Mouse (Mus musculus) midbrain, embryonic 16.5 days (tissue): Measurements from ENCODE around the gene Cacna1e. TPM values are rescaled to one million over a fixed set of nuclear protein-coding genes. Genes with fewer than 3 reads are reported as not detected.

Source experiments
- ATAC-seq: fragments of 200-750 bp; cut with Nextera tagmentation; 2 replicates; pipeline ENCODE4 v1.8.0; 2017; ENCODE audit warnings: moderate TSS enrichment
- H3K27ac ChIP-seq: fragments of 300-500 bp; sonication (generic); 2 replicates; pipeline ENCODE4 v1.5.1; 2014; ENCODE audit warnings: mild to moderate bottlenecking, low read length, mixed read lengths
- H3K27me3 ChIP-seq: fragments of 300-500 bp; sonication (generic); 2 replicates; pipeline ENCODE4 v1.6.1; 2014; ENCODE audit warnings: low read depth, low read length, mixed read lengths; ENCODE audit not compliant: control insufficient read depth, insufficient read depth
- H3K36me3 ChIP-seq: fragments of 300-500 bp; sonication (generic); 2 replicates; pipeline ENCODE4 v1.6.1; 2014; ENCODE audit warnings: mild to moderate bottlenecking, low read length, moderate library complexity, mixed read lengths; ENCODE audit not compliant: control insufficient read depth, insufficient read depth
- H3K4me1 ChIP-seq: fragments of 300-500 bp; sonication (generic); 2 replicates; pipeline ENCODE4 v1.6.1; 2014; ENCODE audit warnings: mild to moderate bottlenecking, low read length, mixed read lengths; ENCODE audit not compliant: control insufficient read depth, insufficient read depth
- H3K4me2 ChIP-seq: fragments of 300-500 bp; sonication (generic); 2 replicates; pipeline ENCODE4 v1.6.1; 2014; ENCODE audit warnings: mild to moderate bottlenecking, low read length, mixed read lengths
- H3K4me3 ChIP-seq: fragments of 300-500 bp; sonication (generic); 2 replicates; pipeline ENCODE4 v1.5.1; 2014; ENCODE audit warnings: low read depth, mild to moderate bottlenecking, low read length, moderate library complexity, mixed read lengths
- H3K9ac ChIP-seq: fragments of 300-500 bp; sonication (generic); 2 replicates; pipeline ENCODE4 v1.6.1; 2014; ENCODE audit warnings: low read depth, low read length, mixed read lengths
- H3K9me3 ChIP-seq: fragments of 300-500 bp; sonication (generic); replicated peaks from 2 replicates; pipeline ENCODE4 v1.6.1; 2014; ENCODE audit warnings: mild to moderate bottlenecking, low read length, mixed read lengths; ENCODE audit not compliant: control insufficient read depth, poor library complexity, severe bottlenecking
- WGBS: fragments of 180-500 bp; shearing (Covaris S2); extraction: QIAGEN DNeasy Blood & Tissue Kit; methylation state at CpG from one replicate; pipeline ENCODE4 v1.1.7; 2014; 5-methylcytosine and 5-hydroxymethylcytosine counted together
- polyA plus RNA-seq: library from polyadenylated mRNA; unstranded; fragments of >200 nt; fragmentation: Nextera tagmentation; extraction: Ambion mirVana; gene quantifications from 2 replicates; pipeline ENCODE4 v1.2.1, GENCODE M21; 2015

The Cacna1e gene
- polyA plus RNA-seq, 1 experiment from 2014 or later: 18.2 TPM

DNA sequence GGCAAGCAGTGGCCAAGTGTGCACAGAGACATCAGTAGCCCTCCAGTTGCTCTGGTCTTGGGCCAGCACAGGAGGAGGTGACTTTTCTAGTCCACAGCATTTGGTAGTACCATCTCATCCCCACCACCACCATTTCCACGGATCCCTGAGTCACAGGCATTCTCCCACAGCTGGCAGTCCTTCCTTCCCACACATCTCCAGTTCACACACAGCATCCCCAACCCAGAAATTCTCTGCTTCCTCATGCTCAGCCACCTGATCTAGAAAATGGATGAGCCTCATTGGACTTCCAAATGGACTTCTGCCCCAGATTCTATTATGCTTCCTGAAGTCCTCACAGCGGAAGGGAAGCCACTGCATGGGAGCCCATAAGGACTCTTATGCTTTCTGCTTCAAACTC, 181.7 kb downstream of the Cacna1e start:
- Histone ChIP-seq H3K9me3 (no peaks in the 10 kb centered on the region), H3K27ac (no peak overlapping the region), H3K4me2 (no peak overlapping the region), H3K4me3 (no peak overlapping the region), H3K4me1 (peaks cover 31% of the 10 kb centered on the region), H3K9ac (no peak overlapping the region), H3K27me3 (no peaks in the 10 kb centered on the region), H3K36me3 (peaks cover 15% of the 10 kb centered on the region)
- WGBS: 91% methylated on average over 2 of the region's 2 CpGs
- ATAC-seq: no peak

DNA sequence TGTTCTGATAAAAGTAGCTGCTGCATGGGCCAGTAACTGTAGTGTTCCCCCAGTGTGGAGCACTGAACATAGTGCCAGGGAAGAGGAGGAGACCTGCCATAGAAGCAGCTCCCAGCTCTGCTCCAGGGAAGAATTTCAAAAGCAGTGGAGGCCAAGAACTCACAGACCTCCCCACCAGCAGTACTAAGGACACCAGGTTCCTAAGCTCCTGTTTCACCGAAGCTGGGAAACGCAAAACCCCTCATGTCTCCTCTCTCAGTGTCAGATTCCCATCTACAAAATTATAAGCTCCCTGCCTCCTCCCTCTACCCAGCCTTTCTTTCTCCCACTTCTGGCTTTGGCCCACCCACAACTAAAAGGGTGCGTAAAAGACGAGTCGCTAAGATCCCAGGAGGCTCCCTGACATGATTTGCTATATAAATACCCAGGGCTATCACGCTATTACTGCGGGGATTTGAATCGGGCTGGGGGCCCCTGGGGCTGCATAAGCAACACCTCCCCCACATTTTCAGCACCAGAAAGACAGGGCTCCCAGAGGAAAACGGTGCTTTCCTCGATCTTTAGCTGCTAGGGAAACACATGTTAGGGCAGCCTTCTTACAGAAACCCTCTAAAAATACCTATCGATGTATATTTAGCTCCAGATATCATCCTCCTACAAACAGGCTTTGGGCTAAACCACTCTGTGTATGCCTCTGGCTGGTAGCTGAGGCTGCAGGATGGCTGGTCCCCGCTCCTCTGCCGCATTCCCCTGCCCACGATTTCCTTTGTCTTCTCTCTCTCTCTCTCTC, 195.2 kb downstream of the Cacna1e start:
- 29% methylated on average over 14 of the region's 14 CpGs for WGBS

DNA sequence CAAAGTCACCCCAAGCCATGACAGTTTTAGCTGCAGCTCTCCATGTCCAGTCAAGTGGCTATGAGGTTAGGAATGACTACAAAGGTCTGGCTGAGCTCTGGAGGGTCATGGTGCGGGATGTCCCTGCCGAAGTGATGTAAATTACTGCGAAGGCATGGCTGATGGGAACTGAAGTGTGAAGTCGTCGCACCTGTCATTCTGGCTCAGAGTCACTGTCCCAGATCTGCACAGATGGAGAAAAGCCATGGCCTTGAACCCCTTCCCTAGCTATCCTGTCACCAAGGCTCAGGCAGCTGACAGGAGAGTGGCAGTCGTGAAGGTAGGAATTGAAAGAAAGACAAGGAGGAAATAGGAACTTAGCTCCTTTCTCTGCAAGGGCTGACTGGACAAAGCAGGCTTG, 197.4 kb downstream of the Cacna1e start:
- Histone ChIP-seq H3K4me2 (no peak overlapping the region), H3K9ac (no peak overlapping the region), H3K4me3 (no peak overlapping the region), H3K9me3 (no peaks in the 10 kb centered on the region), H3K27ac (no peak overlapping the region), H3K36me3 (no peaks in the 10 kb centered on the region), H3K27me3 (no peaks in the 10 kb centered on the region), H3K4me1 (peaks cover 4% of the 10 kb centered on the region; the same call in 1 of the 2 replicates)
- WGBS: 55% methylated on average over 6 of the region's 6 CpGs
- no peak for ATAC-seq

More for the DNA sequence above, 195.2 kb downstream of the Cacna1e start:
- Histone ChIP-seq H3K4me1 (peaks cover 4% of the 10 kb centered on the region; the same call in 1 of the 2 replicates), H3K4me3 (no peak overlapping the region), H3K9ac (0 out of 2 replicates have a peak overlapping the region, but pooled peaks have one; percentile 22), H3K4me2 (peak overlapping the region; percentile 13; the same call in 1 of the 2 replicates), H3K9me3 (no peaks in the 10 kb centered on the region), H3K27me3 (no peaks in the 10 kb centered on the region), H3K27ac (no peak overlapping the region), H3K36me3 (no peaks in the 10 kb centered on the region)
- ATAC-seq: no peak

DNA sequence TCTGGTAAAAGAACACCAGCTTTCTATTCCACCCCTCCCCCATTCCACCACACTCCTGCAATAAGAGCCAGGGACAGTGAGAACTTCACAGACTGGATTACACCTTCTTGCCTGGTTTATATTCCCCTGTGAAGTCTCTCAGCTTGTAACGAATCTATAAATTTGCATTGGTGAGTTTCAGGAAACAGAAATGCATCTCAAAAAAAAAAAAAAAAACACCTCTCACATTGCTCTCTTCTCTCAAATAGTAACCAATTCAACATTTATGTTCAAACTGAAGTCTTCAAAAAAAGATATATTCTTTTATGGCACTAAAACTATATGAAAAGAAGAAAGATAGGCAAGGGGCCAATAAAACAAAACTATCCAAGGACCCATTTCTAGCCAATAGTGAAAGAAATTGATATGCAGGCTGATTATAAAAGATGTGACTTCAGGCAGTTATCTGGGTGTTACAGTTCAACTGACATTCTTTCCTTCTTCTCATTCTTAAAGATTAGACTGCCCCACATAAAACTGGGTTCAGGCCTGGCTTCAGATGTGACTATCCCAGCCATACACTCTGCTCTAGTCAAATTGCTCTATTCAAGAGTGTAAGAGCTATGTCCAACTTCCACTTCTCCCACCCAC, 200.7 kb downstream of the Cacna1e start:
- H3K4me3 ChIP-seq: no peak overlapping the region
- ATAC-seq: no peak
- H3K9me3 ChIP-seq: no peaks in the 10 kb centered on the region
- H3K27ac ChIP-seq: no peak overlapping the region
- no peaks in the 10 kb centered on the region for H3K36me3 ChIP-seq
- H3K9ac ChIP-seq: no peak overlapping the region
- H3K4me2 ChIP-seq: no peak overlapping the region
- H3K4me1 ChIP-seq: no peaks in the 10 kb centered on the region
- WGBS: 76% methylated on average over 1 of the region's 1 CpGs
- H3K27me3 ChIP-seq: no peaks in the 10 kb centered on the region

DNA sequence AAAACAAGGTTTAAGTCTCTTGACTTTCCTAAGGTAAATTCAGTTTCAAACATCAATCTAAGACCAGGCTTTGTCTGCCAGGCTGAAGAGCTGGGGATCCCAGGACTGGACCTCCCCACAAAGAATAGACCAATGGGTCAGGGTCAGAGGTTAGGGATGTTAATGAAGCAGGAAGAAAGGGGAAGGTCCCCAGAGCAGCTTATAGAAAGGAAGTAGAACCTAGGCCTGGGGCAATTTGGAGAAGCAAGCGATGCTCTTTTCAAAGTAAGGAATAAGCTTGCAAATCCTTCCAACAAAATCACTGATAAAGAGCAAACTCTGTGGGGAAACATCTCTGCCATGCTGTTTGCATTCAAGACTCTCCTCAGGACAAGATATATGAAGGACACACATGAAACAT, 205.3 kb downstream of the Cacna1e start:
- no peaks in the 10 kb centered on the region for H3K36me3 ChIP-seq
- no peak overlapping the region for H3K27ac ChIP-seq
- no peak overlapping the region for H3K4me3 ChIP-seq
- no peaks in the 10 kb centered on the region for H3K4me1 ChIP-seq
- no peak overlapping the region for H3K4me2 ChIP-seq
- WGBS: 10% methylated on average over 1 of the region's 1 CpGs
- no peaks in the 10 kb centered on the region for H3K9me3 ChIP-seq
- no peak for ATAC-seq
- no peak overlapping the region for H3K9ac ChIP-seq
- H3K27me3 ChIP-seq: no peaks in the 10 kb centered on the region

DNA sequence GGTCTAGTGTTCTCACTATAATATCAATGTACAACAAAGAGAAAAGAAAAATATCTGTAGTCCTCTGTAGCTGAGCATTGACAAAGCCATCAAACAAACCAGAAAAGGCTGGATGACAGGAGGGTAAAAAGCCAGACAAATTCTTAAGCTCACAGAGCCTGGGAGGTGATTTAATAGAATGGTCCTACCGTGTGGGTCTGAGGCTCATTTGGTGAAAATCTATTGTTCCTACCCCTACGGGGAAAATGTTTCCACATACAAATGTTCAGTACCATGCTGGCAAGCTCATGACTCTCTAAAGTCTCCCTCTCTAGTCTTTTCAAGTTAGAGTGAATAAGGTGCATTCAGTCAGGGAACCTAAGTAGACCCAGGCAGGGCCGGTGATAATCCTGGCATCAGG, 206.2 kb downstream of the Cacna1e start:
- H3K9ac ChIP-seq: no peak overlapping the region
- no peaks in the 10 kb centered on the region for H3K4me1 ChIP-seq
- 15% methylated on average over 3 of the region's 3 CpGs for whole genome bisulfite sequencing
- H3K9me3 ChIP-seq: no peaks in the 10 kb centered on the region
- no peaks in the 10 kb centered on the region for H3K27me3 ChIP-seq
- no peaks in the 10 kb centered on the region for H3K36me3 ChIP-seq
- no peak overlapping the region for H3K4me2 ChIP-seq
- H3K27ac ChIP-seq: no peak overlapping the region
- no peak overlapping the region for H3K4me3 ChIP-seq
- ATAC-seq: peak; percentile 51; the same call in 1 of the 2 replicates

DNA sequence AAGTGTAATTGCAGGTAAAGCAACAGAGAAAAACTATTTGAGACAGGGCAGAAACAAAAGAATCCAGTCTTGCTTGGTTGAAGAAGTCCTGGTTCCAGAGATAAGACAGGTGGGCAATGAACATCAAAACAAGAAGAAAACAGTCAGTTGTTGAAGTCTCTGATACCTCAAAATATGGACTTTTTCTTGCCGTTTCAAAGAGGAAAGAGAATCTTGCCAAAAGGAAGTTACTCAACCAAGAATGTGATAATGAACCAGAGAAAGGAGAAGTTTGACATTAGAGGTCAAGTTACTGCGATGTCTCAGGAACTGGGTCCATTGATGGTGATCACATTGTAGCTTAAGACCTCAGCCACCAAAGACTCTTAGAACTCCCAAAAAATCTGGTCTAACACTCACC, 206.6 kb downstream of the Cacna1e start:
- 39% methylated on average over 2 of the region's 2 CpGs for WGBS

DNA sequence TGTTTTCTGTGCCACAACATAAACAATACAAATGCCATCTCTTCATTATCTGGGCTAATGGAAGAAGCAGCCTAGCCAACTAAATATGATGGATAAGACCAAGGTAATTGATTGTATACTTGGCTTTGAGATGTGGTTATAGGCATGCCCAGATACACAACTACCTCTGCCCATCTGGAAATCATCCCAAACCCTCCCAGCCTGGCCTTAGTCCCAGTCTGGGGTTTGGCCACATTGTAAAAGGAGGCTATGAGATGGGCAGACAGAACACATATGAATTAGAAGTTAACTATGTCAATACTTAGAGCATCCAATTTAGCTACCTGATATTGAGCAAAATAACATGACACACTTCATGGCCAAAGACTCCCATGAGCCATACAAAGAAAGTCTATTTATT, 220.6 kb downstream of the Cacna1e start:
- Histone ChIP-seq H3K4me3 (no peak overlapping the region), H3K27ac (no peak overlapping the region), H3K4me2 (no peak overlapping the region), H3K4me1 (peaks cover 19% of the 10 kb centered on the region), H3K9ac (no peak overlapping the region), H3K27me3 (no peaks in the 10 kb centered on the region), H3K36me3 (0 out of 2 replicates have a peak, but pooled peaks cover 2% of the 10 kb centered on the region), H3K9me3 (no peaks in the 10 kb centered on the region)
- ATAC-seq: no peak

More for the DNA sequence above, 206.6 kb downstream of the Cacna1e start:
- Histone ChIP-seq H3K9ac (no peak overlapping the region), H3K9me3 (no peaks in the 10 kb centered on the region), H3K4me2 (no peak overlapping the region), H3K27me3 (no peaks in the 10 kb centered on the region), H3K36me3 (no peaks in the 10 kb centered on the region), H3K4me1 (peaks cover 3% of the 10 kb centered on the region), H3K4me3 (no peak overlapping the region), H3K27ac (no peak overlapping the region)
- no peak for ATAC-seq

DNA sequence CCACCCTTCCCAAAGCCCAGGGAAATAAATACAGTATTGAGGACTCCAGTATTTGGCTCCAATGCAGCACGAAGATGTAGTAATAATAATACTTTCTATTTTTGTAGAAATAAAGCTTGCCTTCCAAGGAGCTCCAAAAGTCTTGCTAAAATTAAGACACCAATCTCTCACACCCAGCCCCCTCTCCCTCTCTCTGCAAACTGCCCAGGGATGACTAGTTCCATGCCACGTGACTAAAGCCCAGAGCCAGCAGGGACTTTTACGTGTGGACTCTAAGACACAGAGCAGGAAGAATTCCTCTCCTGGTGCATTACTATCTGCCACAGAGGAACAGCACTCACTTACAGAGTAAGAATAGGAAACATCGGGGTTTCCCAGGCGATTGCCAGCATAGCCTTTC, 222.3 kb downstream of the Cacna1e start:
- Histone ChIP-seq H3K27me3 (no peaks in the 10 kb centered on the region), H3K4me2 (no peak overlapping the region), H3K4me1 (peaks cover 19% of the 10 kb centered on the region), H3K27ac (peak overlapping the region; percentile 75), H3K9ac (no peak overlapping the region), H3K4me3 (no peak overlapping the region), H3K36me3 (0 out of 2 replicates have a peak, but pooled peaks cover 2% of the 10 kb centered on the region), H3K9me3 (no peaks in the 10 kb centered on the region)
- WGBS: 66% methylated on average over 5 of the region's 5 CpGs
- 0 out of 2 replicates have a peak, but pooled peaks have one; percentile 25 for ATAC-seq
